Mouse (Mus musculus): ENCODE data around the gene Ruvbl1. TPM values are rescaled to one million over a fixed set of nuclear protein-coding genes. Genes with fewer than 3 reads are reported as not detected.

The Ruvbl1 gene
- polyA plus RNA-seq, 1 experiment from 2014 or later = 140 TPM

GRCm38 (mm10) chr6:88454545-88454944, 10.7 kb upstream of the Ruvbl1 start:
- Histone ChIP-seq H3K27ac (no peak overlapping the region), H3K27me3 (peaks cover 44% of the 10 kb centered on the region), H3K9ac (no peak overlapping the region), H3K9me3 (replicated peaks) (no peaks in the 10 kb centered on the region), H3K4me2 (no peak overlapping the region), H3K36me3 (ENCODE audit: poor library complexity, severe bottlenecking) (no peaks in the 10 kb centered on the region), H3K4me3 (no peak overlapping the region), H3K4me1 (no peaks in the 10 kb centered on the region)
- ATAC-seq = no peak
- 83% methylated on average over 2 of the region's 2 CpGs for WGBS

GRCm38 (mm10) chr6:88469878-88470277, 4.7 kb downstream of the Ruvbl1 start:
- Histone ChIP-seq H3K9ac (no peak overlapping the region), H3K27ac (no peak overlapping the region), H3K9me3 (replicated peaks) (no peaks in the 10 kb centered on the region), H3K4me3 (no peak overlapping the region), H3K4me1 (peaks cover 17% of the 10 kb centered on the region), H3K27me3 (no peaks in the 10 kb centered on the region), H3K4me2 (no peak overlapping the region), H3K36me3 (ENCODE audit: poor library complexity, severe bottlenecking) (peaks cover 72% of the 10 kb centered on the region)
- 68% methylated on average over 6 of the region's 6 CpGs for whole genome bisulfite sequencing
- no peak for ATAC-seq

- Histone ChIP-seq H3K4me3 (no peak overlapping the region), H3K27me3 (no peaks in the 10 kb centered on the region), H3K27ac (no peak overlapping the region), H3K4me2 (no peak overlapping the region), H3K9ac (no peak overlapping the region), H3K9me3 (replicated peaks) (no peaks in the 10 kb centered on the region), H3K36me3 (ENCODE audit: poor library complexity, severe bottlenecking) (peaks cover 99% of the 10 kb centered on the region), H3K4me1 (no peaks in the 10 kb centered on the region)
- 69% methylated on average over 6 of the region's 6 CpGs for WGBS
- ATAC-seq = no peak
Measured at GRCm38 (mm10) chr6:88480421-88480820, 15.2 kb downstream of the Ruvbl1 start.

GRCm38 (mm10) chr6:88483111-88483510, 17.9 kb downstream of the Ruvbl1 start:
- Histone ChIP-seq H3K4me3 (no peak overlapping the region), H3K4me1 (peaks cover 5% of the 10 kb centered on the region; the same call in 1 of the 2 replicates), H3K9ac (no peak overlapping the region), H3K36me3 (ENCODE audit: poor library complexity, severe bottlenecking) (peaks cover 98% of the 10 kb centered on the region), H3K27ac (no peak overlapping the region), H3K27me3 (no peaks in the 10 kb centered on the region), H3K9me3 (replicated peaks) (no peaks in the 10 kb centered on the region), H3K4me2 (no peak overlapping the region)
- WGBS = 69% methylated on average over 7 of the region's 7 CpGs
- no peak for ATAC-seq

GRCm38 (mm10) chr6:88483913-88484312, 18.7 kb downstream of the Ruvbl1 start:
- no peaks in the 10 kb centered on the region for H3K9me3 ChIP-seq (replicated peaks)
- no peak for ATAC-seq
- no peak overlapping the region for H3K27ac ChIP-seq
- H3K4me1 ChIP-seq = peaks cover 5% of the 10 kb centered on the region; the same call in 1 of the 2 replicates
- H3K9ac ChIP-seq = no peak overlapping the region
- peaks cover 98% of the 10 kb centered on the region for H3K36me3 ChIP-seq (ENCODE audit: poor library complexity, severe bottlenecking)
- no peaks in the 10 kb centered on the region for H3K27me3 ChIP-seq
- H3K4me2 ChIP-seq = no peak overlapping the region
- H3K4me3 ChIP-seq = no peak overlapping the region

- Histone ChIP-seq H3K27ac (no peak overlapping the region), H3K9me3 (replicated peaks) (no peaks in the 10 kb centered on the region), H3K4me3 (no peak overlapping the region), H3K4me2 (no peak overlapping the region), H3K36me3 (ENCODE audit: poor library complexity, severe bottlenecking) (peaks cover 85% of the 10 kb centered on the region), H3K9ac (no peak overlapping the region), H3K27me3 (no peaks in the 10 kb centered on the region), H3K4me1 (peaks cover 6% of the 10 kb centered on the region)
- no peak for ATAC-seq
- WGBS = 93% methylated on average over 6 of the region's 6 CpGs
Measured at GRCm38 (mm10) chr6:88485378-88485777, 20.2 kb downstream of the Ruvbl1 start.

GRCm38 (mm10) chr6:88486893-88487292, 21.7 kb downstream of the Ruvbl1 start:
- no peak overlapping the region for H3K9ac ChIP-seq
- no peak overlapping the region for H3K27ac ChIP-seq
- peaks cover 75% of the 10 kb centered on the region for H3K36me3 ChIP-seq (ENCODE audit: poor library complexity, severe bottlenecking)
- no peak overlapping the region for H3K4me3 ChIP-seq
- WGBS = 87% methylated on average over 8 of the region's 8 CpGs
- H3K4me1 ChIP-seq = peaks cover 15% of the 10 kb centered on the region
- ATAC-seq = peak; percentile 28; the same call in 1 of the 2 replicates
- no peak overlapping the region for H3K4me2 ChIP-seq
- no peaks in the 10 kb centered on the region for H3K27me3 ChIP-seq
- H3K9me3 ChIP-seq (replicated peaks) = no peaks in the 10 kb centered on the region

- Histone ChIP-seq H3K9ac (no peak overlapping the region), H3K27me3 (no peaks in the 10 kb centered on the region), H3K4me2 (no peak overlapping the region), H3K27ac (no peak overlapping the region), H3K9me3 (replicated peaks) (no peaks in the 10 kb centered on the region), H3K4me3 (no peak overlapping the region), H3K36me3 (ENCODE audit: poor library complexity, severe bottlenecking) (peaks cover 75% of the 10 kb centered on the region), H3K4me1 (peaks cover 15% of the 10 kb centered on the region)
- ATAC-seq = no peak
- 95% methylated on average over 7 of the region's 7 CpGs for WGBS
Measured at GRCm38 (mm10) chr6:88489026-88489425, 23.8 kb downstream of the Ruvbl1 start.

GRCm38 (mm10) chr6:88489834-88490233, 24.6 kb downstream of the Ruvbl1 start:
- Histone ChIP-seq H3K27me3 (no peaks in the 10 kb centered on the region), H3K4me2 (no peak overlapping the region), H3K4me3 (no peak overlapping the region), H3K4me1 (peaks cover 15% of the 10 kb centered on the region), H3K27ac (no peak overlapping the region), H3K9ac (no peak overlapping the region), H3K36me3 (ENCODE audit: poor library complexity, severe bottlenecking) (peaks cover 67% of the 10 kb centered on the region), H3K9me3 (replicated peaks) (no peaks in the 10 kb centered on the region)
- ATAC-seq = no peak
- 91% methylated on average over 6 of the region's 6 CpGs for WGBS

GRCm38 (mm10) chr6:88490629-88491354, 25.6 kb downstream of the Ruvbl1 start:
- Histone ChIP-seq H3K27ac (peak overlapping the region; percentile 49), H3K4me2 (no peak overlapping the region), H3K9ac (no peak overlapping the region), H3K4me3 (no peak overlapping the region), H3K27me3 (no peaks in the 10 kb centered on the region), H3K36me3 (ENCODE audit: poor library complexity, severe bottlenecking) (peaks cover 59% of the 10 kb centered on the region), H3K9me3 (replicated peaks) (no peaks in the 10 kb centered on the region), H3K4me1 (peaks cover 15% of the 10 kb centered on the region)
- WGBS = 82% methylated on average over 12 of the region's 12 CpGs
- peak; percentile 91 for ATAC-seq

GRCm38 (mm10) chr6:88493712-88494111, 28.5 kb downstream of the Ruvbl1 start:
- Histone ChIP-seq H3K4me1 (peaks cover 10% of the 10 kb centered on the region; the same call in 1 of the 2 replicates), H3K36me3 (ENCODE audit: poor library complexity, severe bottlenecking) (peaks cover 59% of the 10 kb centered on the region), H3K4me3 (no peak overlapping the region), H3K9ac (no peak overlapping the region), H3K9me3 (replicated peaks) (no peaks in the 10 kb centered on the region), H3K27me3 (no peaks in the 10 kb centered on the region), H3K4me2 (no peak overlapping the region), H3K27ac (no peak overlapping the region)
- WGBS = 94% methylated on average over 6 of the region's 6 CpGs
- ATAC-seq = no peak

- Histone ChIP-seq H3K27me3 (no peaks in the 10 kb centered on the region), H3K4me3 (peak overlapping the region; percentile 57), H3K4me2 (peak overlapping the region; percentile 95), H3K36me3 (ENCODE audit: poor library complexity, severe bottlenecking) (peaks cover 59% of the 10 kb centered on the region), H3K9me3 (replicated peaks) (no peaks in the 10 kb centered on the region), H3K4me1 (0 out of 2 replicates have a peak, but pooled peaks cover 8% of the 10 kb centered on the region), H3K9ac (peak overlapping the region; percentile 78), H3K27ac (no peak overlapping the region; the same call in 1 of the 2 replicates)
- WGBS = 3% methylated on average over 76 of the region's 76 CpGs
- ATAC-seq = peak; percentile 82
Measured at GRCm38 (mm10) chr6:88499481-88500404, 34.5 kb downstream of the Ruvbl1 start.
